Mouse (Mus musculus) MEL (cell line): ENCODE measurements around the gene Dhx40. TPM values are rescaled to one million over a fixed set of nuclear protein-coding genes. Genes with fewer than 3 reads are reported as not detected.

Experiments used
- DNase-seq: peaks from one replicate; pipeline ENCODE4 v3.0.0; 2011; ENCODE audit warnings: low read depth, low spot score
- H3K27ac ChIP-seq: 2 replicates; pipeline ENCODE4 v1.5.1; 2012; ENCODE audit warnings: low read depth, mild to moderate bottlenecking, control low read depth, low read length, moderate library complexity; ENCODE audit not compliant: control insufficient read depth
- H3K27me3 ChIP-seq, 2 experiments: fragments of 150-350 bp in 1 of 2; sonication (generic) in 1 of 2; 2 replicates each; pipeline ENCODE4 v1.6.1; 2012; ENCODE audit warnings: low read length in 2 of 2, mild to moderate bottlenecking in 2 of 2, improper control_type of control experiment in 1 of 2, moderate library complexity in 1 of 2; ENCODE audit not compliant: insufficient read depth in 2 of 2, control insufficient read depth in 1 of 2
- H3K36me3 ChIP-seq, 2 experiments: 2 replicates each; pipeline ENCODE4 v1.6.1; 2012 to 2014; ENCODE audit warnings: low read length in 2 of 2, improper control_type of control experiment in 1 of 2, inconsistent platforms in 1 of 2, mild to moderate bottlenecking in 1 of 2; ENCODE audit not compliant: insufficient read depth in 2 of 2, control insufficient read depth in 1 of 2
- H3K4me1 ChIP-seq, 2 experiments: fragments of 150-350 bp in 1 of 2; sonication (generic) in 1 of 2; 2 replicates each; pipeline ENCODE4 v1.6.1; 2012; ENCODE audit warnings: low read length in 2 of 2, improper control_type of control experiment in 1 of 2, mild to moderate bottlenecking in 1 of 2; ENCODE audit not compliant: insufficient read depth in 2 of 2, control insufficient read depth in 1 of 2
- H3K4me3 ChIP-seq, 2 experiments: fragments of 150-350 bp in 1 of 2; sonication (generic) in 1 of 2; 2 replicates each; pipeline ENCODE4 v1.5.1; 2012; ENCODE audit warnings: low read depth in 2 of 2, low read length in 2 of 2, mild to moderate bottlenecking in 2 of 2, moderate library complexity in 2 of 2, control low read depth in 1 of 2, improper control_type of control experiment in 1 of 2; ENCODE audit not compliant: control insufficient read depth in 1 of 2, insufficient read depth in 1 of 2
- H3K79me2 ChIP-seq: 2 replicates; pipeline ENCODE4 v1.6.1; 2012; ENCODE audit warnings: mild to moderate bottlenecking, low read length, moderate library complexity; ENCODE audit not compliant: control insufficient read depth, poor library complexity, insufficient read depth
- H3K9ac ChIP-seq: 2 replicates; pipeline ENCODE4 v1.6.1; 2012; ENCODE audit warnings: low read depth, mild to moderate bottlenecking, control low read depth, low read length, moderate library complexity; ENCODE audit not compliant: control insufficient read depth, poor library complexity, severe bottlenecking
- H3K9me3 ChIP-seq: fragments of 150-350 bp; sonication (generic); replicated peaks from 2 replicates; pipeline ENCODE4 v1.6.1; 2012; ENCODE audit warnings: mild to moderate bottlenecking, low read length, improper control_type of control experiment, moderate library complexity; ENCODE audit not compliant: insufficient read depth
- BHLHE40 ChIP-seq: IDR thresholded peaks from 2 replicates; pipeline ENCODE4 v1.6.1; 2012; ENCODE audit warnings: low read depth, mild to moderate bottlenecking, inconsistent platforms, low read length, improper control_type of control experiment, borderline replicate concordance
- CHD1 ChIP-seq: IDR thresholded peaks from 2 replicates; pipeline ENCODE4 v1.6.1; 2012; ENCODE audit warnings: low read depth, mild to moderate bottlenecking, inconsistent platforms, low read length, improper control_type of control experiment
- CHD2 ChIP-seq: IDR thresholded peaks from 2 replicates; pipeline ENCODE4 v1.6.1; 2011; ENCODE audit warnings: low read length, improper control_type of control experiment
- CTCF ChIP-seq, 3 experiments: IDR thresholded peaks in 2 of 3; conservative IDR thresholded peaks in 1 of 3; 2 replicates each; pipeline ENCODE4 v1.5.1; 2011 to 2012; ENCODE audit warnings: low read length in 3 of 3, low read depth in 2 of 3, mild to moderate bottlenecking in 2 of 3, improper control_type of control experiment in 1 of 3, inconsistent platforms in 1 of 3, mixed read lengths in 1 of 3, moderate library complexity in 1 of 3; ENCODE audit not compliant: control insufficient read depth in 1 of 3, insufficient read depth in 1 of 3, poor library complexity in 1 of 3, severe bottlenecking in 1 of 3
- E2F4 ChIP-seq: IDR thresholded peaks from 2 replicates; pipeline ENCODE4 v1.6.1; 2011; ENCODE audit warnings: low read depth, low read length, improper control_type of control experiment, borderline replicate concordance
- ELF1 ChIP-seq: IDR thresholded peaks from 2 replicates; pipeline ENCODE4 v1.6.1; 2014; ENCODE audit warnings: low read depth, mild to moderate bottlenecking, inconsistent platforms, low read length, improper control_type of control experiment, moderate library complexity
- EP300 ChIP-seq, 2 experiments: IDR thresholded peaks; 2 replicates each; pipeline ENCODE4 v1.6.1; 2011; ENCODE audit warnings: improper control_type of control experiment in 2 of 2, low read length in 2 of 2, low read depth in 1 of 2, mild to moderate bottlenecking in 1 of 2
- ETS1 ChIP-seq: IDR thresholded peaks from 2 replicates; pipeline ENCODE4 v1.6.1; 2012; ENCODE audit warnings: low read depth, mild to moderate bottlenecking, inconsistent platforms, low read length, improper control_type of control experiment, moderate library complexity
- GABPA ChIP-seq: IDR thresholded peaks from 2 replicates; pipeline ENCODE4 v1.6.1; 2012; ENCODE audit warnings: low read depth, mild to moderate bottlenecking, inconsistent platforms, low read length, improper control_type of control experiment, moderate library complexity
- GATA1 ChIP-seq: IDR thresholded peaks from 2 replicates; pipeline ENCODE4 v1.6.1; 2011; ENCODE audit warnings: low read depth, low read length, improper control_type of control experiment
- HCFC1 ChIP-seq: IDR thresholded peaks from 2 replicates; pipeline ENCODE4 v1.6.1; 2012; ENCODE audit warnings: low read depth, mild to moderate bottlenecking, inconsistent platforms, low read length, improper control_type of control experiment, moderate library complexity
- JUND ChIP-seq: IDR thresholded peaks from 2 replicates; pipeline ENCODE4 v1.6.1; 2011; ENCODE audit warnings: low read depth, mild to moderate bottlenecking, improper control_type of control experiment, low read length
- MAX ChIP-seq: IDR thresholded peaks from 2 replicates; pipeline ENCODE4 v1.6.1; 2011; ENCODE audit warnings: low read length, improper control_type of control experiment
- MAZ ChIP-seq: IDR thresholded peaks from 2 replicates; pipeline ENCODE4 v1.6.1; 2012; ENCODE audit warnings: low read depth, mild to moderate bottlenecking, inconsistent platforms, low read length, improper control_type of control experiment
- MEF2A ChIP-seq: IDR thresholded peaks from 2 replicates; pipeline ENCODE4 v1.6.1; 2014; ENCODE audit warnings: low read depth, mild to moderate bottlenecking, inconsistent platforms, low read length, improper control_type of control experiment; ENCODE audit not compliant: poor library complexity, insufficient replicate concordance, severe bottlenecking; ENCODE audit errors: extremely low read depth
- MXI1 ChIP-seq: IDR thresholded peaks from 2 replicates; pipeline ENCODE4 v1.6.1; 2011; ENCODE audit warnings: mild to moderate bottlenecking, low read depth, low read length, improper control_type of control experiment
- MYB ChIP-seq: IDR thresholded peaks from 2 replicates; pipeline ENCODE4 v1.6.1; 2011; ENCODE audit warnings: mild to moderate bottlenecking, low read depth, low read length, improper control_type of control experiment
- MYC ChIP-seq: IDR thresholded peaks from 2 replicates; pipeline ENCODE4 v1.6.1; 2011; ENCODE audit warnings: low read depth, mild to moderate bottlenecking, low read length, improper control_type of control experiment, moderate library complexity
- POLR2AphosphoS5 ChIP-seq: IDR thresholded peaks from 2 replicates; pipeline ENCODE4 v1.6.1; 2012; ENCODE audit warnings: low read depth, borderline replicate concordance, mild to moderate bottlenecking, inconsistent platforms, low read length, moderate library complexity, mixed read lengths
- RAD21 ChIP-seq: IDR thresholded peaks from 2 replicates; pipeline ENCODE4 v1.6.1; 2011; ENCODE audit warnings: mild to moderate bottlenecking, low read depth, low read length, improper control_type of control experiment
- TAL1 ChIP-seq: IDR thresholded peaks from 2 replicates; pipeline ENCODE4 v1.6.1; 2012; ENCODE audit warnings: mild to moderate bottlenecking, inconsistent platforms, low read length, moderate library complexity, mixed read lengths
- TBP ChIP-seq: IDR thresholded peaks from 2 replicates; pipeline ENCODE4 v1.8.0; 2011; ENCODE audit warnings: low read depth, low read length, improper control_type of control experiment
- TCF12 ChIP-seq: IDR thresholded peaks from 2 replicates; pipeline ENCODE4 v1.6.1; 2014; ENCODE audit warnings: low read depth, mild to moderate bottlenecking, inconsistent platforms, low read length, improper control_type of control experiment, moderate library complexity
- UBTF ChIP-seq: IDR thresholded peaks from 2 replicates; pipeline ENCODE4 v1.6.1; 2012; ENCODE audit warnings: low read depth, mild to moderate bottlenecking, inconsistent platforms, low read length, improper control_type of control experiment, moderate library complexity, borderline replicate concordance; ENCODE audit not compliant: insufficient read depth
- USF1 ChIP-seq: IDR thresholded peaks from 2 replicates; pipeline ENCODE4 v1.6.1; 2014; ENCODE audit warnings: low read depth, mild to moderate bottlenecking, inconsistent platforms, low read length, improper control_type of control experiment, moderate library complexity
- USF2 ChIP-seq, 2 experiments: IDR thresholded peaks; 2 replicates each; pipeline ENCODE4 v1.6.1; 2011 to 2012; ENCODE audit warnings: improper control_type of control experiment in 2 of 2, low read length in 2 of 2, borderline replicate concordance in 1 of 2, inconsistent platforms in 1 of 2, low read depth in 1 of 2, mild to moderate bottlenecking in 1 of 2; ENCODE audit not compliant: insufficient read depth in 1 of 2
- ZC3H11A ChIP-seq: IDR thresholded peaks from 2 replicates; pipeline ENCODE4 v1.6.1; 2012; ENCODE audit warnings: low read depth, mild to moderate bottlenecking, inconsistent platforms, low read length, improper control_type of control experiment
- ZKSCAN1 ChIP-seq: IDR thresholded peaks from 2 replicates; pipeline ENCODE4 v1.6.1; 2012; ENCODE audit warnings: low read depth, mild to moderate bottlenecking, inconsistent platforms, low read length, improper control_type of control experiment, moderate library complexity
- ZMIZ1 ChIP-seq: IDR thresholded peaks from 2 replicates; pipeline ENCODE4 v1.6.1; 2012; ENCODE audit warnings: low read depth, mild to moderate bottlenecking, inconsistent platforms, low read length, improper control_type of control experiment, moderate library complexity
- ZNF384 ChIP-seq: IDR thresholded peaks from 2 replicates; pipeline ENCODE4 v1.6.1; 2012; ENCODE audit warnings: low read depth, mild to moderate bottlenecking, inconsistent platforms, low read length, improper control_type of control experiment
- polyA plus RNA-seq, 2 experiments: library from polyadenylated mRNA; stranded (reverse) in 1 of 2; unstranded in 1 of 2; fragments of >175 nt in 1 of 2; fragments of >200 nt in 1 of 2; gene quantifications; 2 replicates each; pipeline versions ENCODE4 v1.2.1 to v1.2.4; 2012; ENCODE audit warnings: low replicate concordance in 2 of 2, low read depth in 1 of 2; ENCODE audit not compliant: insufficient read length in 2 of 2, insufficient read depth in 1 of 2, missing spikeins in 1 of 2
- total RNA-seq: library from RNA; depleted of rRNA; stranded (reverse); fragments of 300-350 nt; gene quantifications from 2 replicates; pipeline ENCODE4 v1.2.3, GENCODE M21; 2012

The Dhx40 gene
- total and polyA plus RNA-seq, 3 experiments = 10.1 to 16.1 TPM; not detected in 1

DNA sequence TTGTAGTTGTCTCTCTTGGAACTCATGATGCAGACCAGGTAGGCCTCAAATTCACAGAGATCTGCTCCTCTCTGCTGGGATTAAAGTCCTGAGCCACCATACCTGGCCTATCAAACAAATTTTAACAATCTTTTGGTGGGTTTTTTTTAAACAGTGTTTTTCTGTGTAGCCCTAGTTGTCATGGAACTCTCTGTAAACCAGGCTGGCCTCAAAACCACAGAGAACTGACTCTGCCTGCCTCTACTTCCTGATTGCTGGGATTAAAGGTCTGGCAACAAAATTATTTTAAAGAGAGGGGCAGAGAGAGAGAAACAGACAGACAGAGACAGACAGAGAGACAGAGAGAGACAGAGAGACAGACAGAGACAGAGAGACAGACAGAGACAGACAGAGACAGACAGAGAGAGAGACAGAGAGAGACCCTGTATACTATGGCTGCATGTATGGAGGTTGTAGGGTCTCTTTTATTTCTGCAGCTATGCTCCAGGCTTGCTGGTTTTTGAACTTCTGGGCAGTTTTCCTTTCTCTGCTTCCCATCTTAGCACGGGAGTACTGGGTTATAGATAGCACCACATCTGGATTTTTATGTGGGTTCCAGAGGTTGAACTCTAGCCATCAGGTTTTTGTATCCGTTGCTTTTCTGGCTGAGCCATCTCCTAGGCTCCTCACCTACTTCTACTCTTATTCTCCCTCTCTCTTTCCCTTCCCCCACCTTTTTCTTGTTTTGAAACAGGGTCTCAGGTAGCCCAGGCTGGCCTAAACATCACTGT lies 20.1 kb upstream of the Dhx40 start:
- DNase-seq = peak; percentile 59

GRCm38 (mm10) chr11:86824433-86824832 lies 16.9 kb upstream of the Dhx40 start:
- Histone ChIP-seq H3K36me3 (no peaks in the 10 kb centered on the region; a peak in 1 of 4 replicates), H3K9me3 (no peaks in the 10 kb centered on the region), H3K27ac (no peak overlapping the region), H3K27me3 (peaks cover 3 to 7% of the 10 kb centered on the region in 2 experiments), H3K4me1 (0 out of 4 replicates have a peak, but pooled peaks cover 0 to 7% of the 10 kb centered on the region in 2 experiments), H3K79me2 (no peaks in the 10 kb centered on the region), H3K4me3 (no peak overlapping the region), H3K9ac (no peak overlapping the region)
- TF ChIP-seq MYB = no peak
- TF ChIP-seq ZMIZ1 = no peak
- TF ChIP-seq ZC3H11A = no peak
- TF ChIP-seq USF2 (IDR thresholded peaks at IDR 0.05; ENCODE audit: borderline replicate concordance in 1 of 2, insufficient read depth in 1 of 2, low read depth in 1 of 2, low read length in 2 of 2) = no peak
- TF ChIP-seq GABPA = no peak
- no peak for TF ChIP-seq MXI1
- no peak for TF ChIP-seq ELF1
- TF ChIP-seq UBTF = no peak
- no peak for TF ChIP-seq ETS1
- TF ChIP-seq RAD21 = no peak
- TF ChIP-seq MAX = no peak
- no peak for TF ChIP-seq USF1
- no peak for TF ChIP-seq MYC
- no peak for TF ChIP-seq TAL1
- no peak for TF ChIP-seq GATA1
- no peak for TF ChIP-seq ZNF384
- TF ChIP-seq CHD2 = no peak
- TF ChIP-seq MAZ = no peak
- no peak for DNase-seq

More for the DNA sequence above, 20.1 kb upstream of the Dhx40 start:
- Histone ChIP-seq H3K9ac (no peak overlapping the region), H3K79me2 (no peaks in the 10 kb centered on the region), H3K36me3 (no peaks in the 10 kb centered on the region; a peak in 1 of 4 replicates), H3K27ac (no peak overlapping the region)
- TF ChIP-seq E2F4 = no peak
- TF ChIP-seq MYB = no peak
- TF ChIP-seq JUND = no peak
- 0 out of 2 replicates have a peak, but pooled peaks have one; percentile 11 for TF ChIP-seq ZNF384
- no peak for TF ChIP-seq ZKSCAN1
- TF ChIP-seq POLR2AphosphoS5 = no peak
- TF ChIP-seq HCFC1 = no peak
- TF ChIP-seq CHD1 = no peak
- no peak for TF ChIP-seq UBTF
- TF ChIP-seq EP300 (IDR thresholded peaks at IDR 0.05; ENCODE audit: low read depth in 1 of 2, low read length in 2 of 2) = no peak
- TF ChIP-seq ELF1 = peak; percentile 64
- TF ChIP-seq TBP = no peak
- no peak for TF ChIP-seq BHLHE40
- no peak for TF ChIP-seq MEF2A
- TF ChIP-seq CTCF (IDR thresholded peaks at IDR 0.05 in 2 of 3, conservative IDR thresholded peaks at IDR 0.05 in 1 of 3; ENCODE audit: control insufficient read depth in 1 of 3, insufficient read depth in 1 of 3, low read depth in 2 of 3, low read length in 3 of 3, poor library complexity in 1 of 3, severe bottlenecking in 1 of 3) = no peak
- TF ChIP-seq TCF12 = no peak
- TF ChIP-seq, all 39 proteins: peak for 2
- Histone ChIP-seq H3K4me3 (no peak overlapping the region), H3K9me3 (no peaks in the 10 kb centered on the region), H3K4me1 (0 out of 4 replicates have a peak, but pooled peaks cover 0 to 7% of the 10 kb centered on the region in 2 experiments), H3K27me3 (peaks cover 0 to 3% of the 10 kb centered on the region in 2 experiments)
